Mouse (Mus musculus): ENCODE data around the gene Dyrk1b. TPM values are rescaled to one million over a fixed set of nuclear protein-coding genes. Genes with fewer than 3 reads are reported as not detected.
A peak's percentile ranks its signal among the peaks of the same experiment; 100 is the strongest.
"Not testable (repeated sequence)": the region's sequence is repeated elsewhere in the genome, so short reads cannot be mapped to it uniquely, and the experiment has no call there.

Dyrk1b gene
- polyA plus RNA-seq (2016; fragmentation: Nextera tagmentation; extraction: Ambion mirVana), result 12.5 and 13.7 TPM in 2 replicates

GRCm38 (mm10) chr7:28179228-28179627 is at the start of gene Dyrk1b:
TSS of gene Dyrk1b (plus strand) at chr7:28179469.
- Histone ChIP-seq H3K4me3 (peak within 1 kb of the TSS; percentile 91), H3K27me3 (ENCODE audit: poor library complexity, severe bottlenecking) (no peaks in the 10 kb centered on the region), H3K9me3 (no peaks in the 10 kb centered on the region), H3K36me3 (replicated peaks) (peaks cover 82% of the 10 kb centered on the region), H3K27ac (peak within 1 kb of the TSS; percentile 98), H3K4me1 (peaks cover 20% of the 10 kb centered on the region)
- 0% methylated on average over 25 of the region's 25 CpGs for WGBS
- DNase-seq (ENCODE audit: extremely low spot score, low spot score), result peak; percentile 98

- Histone ChIP-seq H3K27ac (no peak overlapping the region), H3K27me3 (ENCODE audit: poor library complexity, severe bottlenecking) (no peaks in the 10 kb centered on the region), H3K9me3 (peaks cover under 1% of the 10 kb centered on the region; the same call in 1 of the 2 replicates), H3K4me3 (no peak overlapping the region), H3K36me3 (replicated peaks) (no peaks in the 10 kb centered on the region), H3K4me1 (no peaks in the 10 kb centered on the region)
- no peak for DNase-seq (ENCODE audit: extremely low spot score, low spot score)
- WGBS, result 55% methylated on average over 5 of the region's 5 CpGs
These were observed 41.7 kb upstream of the Dyrk1b start for GRCm38 (mm10) chr7:28137613-28138012.

GRCm38 (mm10) chr7:28148263-28148662 is 31.0 kb upstream of the Dyrk1b start:
- Histone ChIP-seq H3K36me3 (replicated peaks) (no peaks in the 10 kb centered on the region), H3K4me3 (no peak overlapping the region), H3K27ac (peak overlapping the region; percentile 54), H3K9me3 (peaks cover 11% of the 10 kb centered on the region), H3K27me3 (ENCODE audit: poor library complexity, severe bottlenecking) (peaks cover 11% of the 10 kb centered on the region), H3K4me1 (peaks cover 10% of the 10 kb centered on the region)
- peak; percentile 81 for DNase-seq (ENCODE audit: extremely low spot score, low spot score)
- WGBS, result 23% methylated on average over 3 of the region's 3 CpGs

GRCm38 (mm10) chr7:28149841-28150240 is 29.4 kb upstream of the Dyrk1b start:
- H3K4me1 ChIP-seq, result peaks cover 10% of the 10 kb centered on the region
- H3K27ac ChIP-seq, result no peak overlapping the region
- WGBS, result 97% methylated on average over 1 of the region's 1 CpGs
- H3K36me3 ChIP-seq (replicated peaks), result no peaks in the 10 kb centered on the region
- H3K9me3 ChIP-seq, result no peaks in the 10 kb centered on the region
- DNase-seq (ENCODE audit: extremely low spot score, low spot score), result no peak
- no peak overlapping the region for H3K4me3 ChIP-seq
- H3K27me3 ChIP-seq (ENCODE audit: poor library complexity, severe bottlenecking), result peaks cover 11% of the 10 kb centered on the region

- Histone ChIP-seq H3K27ac (no peak overlapping the region), H3K4me3 (no peak overlapping the region), H3K36me3 (replicated peaks) (no peaks in the 10 kb centered on the region), H3K9me3 (no peaks in the 10 kb centered on the region), H3K4me1 (peaks cover 10% of the 10 kb centered on the region), H3K27me3 (ENCODE audit: poor library complexity, severe bottlenecking) (peaks cover 9% of the 10 kb centered on the region)
- 16% methylated on average over 13 of the region's 13 CpGs for WGBS
- peak; percentile 44 for DNase-seq (ENCODE audit: extremely low spot score, low spot score)
These were observed 27.6 kb upstream of the Dyrk1b start for GRCm38 (mm10) chr7:28151584-28152221.

- not testable (repeated sequence) for H3K27ac ChIP-seq; H3K9me3 ChIP-seq; H3K36me3 ChIP-seq (replicated peaks); H3K4me1 ChIP-seq; H3K4me3 ChIP-seq; DNase-seq (ENCODE audit: extremely low spot score, low spot score); H3K27me3 ChIP-seq (ENCODE audit: poor library complexity, severe bottlenecking)
- WGBS, result 51% methylated on average over 5 of the region's 5 CpGs
These were observed 25.7 kb upstream of the Dyrk1b start for GRCm38 (mm10) chr7:28153595-28153994.

- Histone ChIP-seq H3K27ac (no peak overlapping the region), H3K36me3 (replicated peaks) (no peaks in the 10 kb centered on the region), H3K27me3 (ENCODE audit: poor library complexity, severe bottlenecking) (no peaks in the 10 kb centered on the region), H3K4me1 (peaks cover 5% of the 10 kb centered on the region), H3K9me3 (no peaks in the 10 kb centered on the region), H3K4me3 (no peak overlapping the region)
- no peak for DNase-seq (ENCODE audit: extremely low spot score, low spot score)
- WGBS, result 69% methylated on average over 6 of the region's 6 CpGs
These were observed 20.0 kb upstream of the Dyrk1b start for GRCm38 (mm10) chr7:28159292-28159691.

GRCm38 (mm10) chr7:28159893-28160292 is 19.4 kb upstream of the Dyrk1b start:
- H3K9me3 ChIP-seq, result no peaks in the 10 kb centered on the region
- no peaks in the 10 kb centered on the region for H3K27me3 ChIP-seq (ENCODE audit: poor library complexity, severe bottlenecking)
- no peak for DNase-seq (ENCODE audit: extremely low spot score, low spot score)
- WGBS, result 83% methylated on average over 3 of the region's 3 CpGs
- H3K36me3 ChIP-seq (replicated peaks), result no peaks in the 10 kb centered on the region
- no peak overlapping the region for H3K27ac ChIP-seq
- peaks cover 5% of the 10 kb centered on the region for H3K4me1 ChIP-seq
- no peak overlapping the region for H3K4me3 ChIP-seq

- 72% methylated on average over 9 of the region's 9 CpGs for WGBS
These were observed 18.0 kb upstream of the Dyrk1b start for GRCm38 (mm10) chr7:28161163-28161749.

GRCm38 (mm10) chr7:28165406-28165805 is 13.9 kb upstream of the Dyrk1b start:
- WGBS, result 75% methylated on average over 6 of the region's 6 CpGs
- no peaks in the 10 kb centered on the region for H3K36me3 ChIP-seq (replicated peaks)
- no peak for DNase-seq (ENCODE audit: extremely low spot score, low spot score)
- H3K9me3 ChIP-seq, result peaks cover 4% of the 10 kb centered on the region; the same call in 1 of the 2 replicates
- no peak overlapping the region for H3K4me3 ChIP-seq
- no peaks in the 10 kb centered on the region for H3K27me3 ChIP-seq (ENCODE audit: poor library complexity, severe bottlenecking)
- H3K4me1 ChIP-seq, result peaks cover 16% of the 10 kb centered on the region
- H3K27ac ChIP-seq, result no peak overlapping the region

More at GRCm38 (mm10) chr7:28161163-28161749, 18.0 kb upstream of the Dyrk1b start:
- H3K36me3 ChIP-seq (replicated peaks), result no peaks in the 10 kb centered on the region
- no peak overlapping the region for H3K27ac ChIP-seq
- H3K4me3 ChIP-seq, result no peak overlapping the region
- DNase-seq (ENCODE audit: extremely low spot score, low spot score), result no peak
- H3K4me1 ChIP-seq, result peaks cover 5% of the 10 kb centered on the region
- no peaks in the 10 kb centered on the region for H3K27me3 ChIP-seq (ENCODE audit: poor library complexity, severe bottlenecking)
- peaks cover 4% of the 10 kb centered on the region; the same call in 1 of the 2 replicates for H3K9me3 ChIP-seq

- peak; percentile 68 for DNase-seq (ENCODE audit: extremely low spot score, low spot score)
- no peaks in the 10 kb centered on the region for H3K27me3 ChIP-seq (ENCODE audit: poor library complexity, severe bottlenecking)
- WGBS, result 11% methylated on average over 9 of the region's 9 CpGs
- H3K36me3 ChIP-seq (replicated peaks), result no peaks in the 10 kb centered on the region
- H3K27ac ChIP-seq, result peak overlapping the region; percentile 90
- H3K4me3 ChIP-seq, result peak overlapping the region; percentile 92
- peaks cover 4% of the 10 kb centered on the region; the same call in 1 of the 2 replicates for H3K9me3 ChIP-seq
- peaks cover 34% of the 10 kb centered on the region for H3K4me1 ChIP-seq
These were observed 10.8 kb upstream of the Dyrk1b start for GRCm38 (mm10) chr7:28168320-28169115.

GRCm38 (mm10) chr7:28169489-28170422 is 9.5 kb upstream of the Dyrk1b start, which contains the start of gene Fbl:
TSS of gene Fbl (plus strand) at chr7:28169710.
- Histone ChIP-seq H3K4me1 (peaks cover 34% of the 10 kb centered on the region), H3K4me3 (peak within 1 kb of the TSS; percentile 92), H3K9me3 (peaks cover 4% of the 10 kb centered on the region; the same call in 1 of the 2 replicates), H3K36me3 (replicated peaks) (peaks cover 7% of the 10 kb centered on the region), H3K27me3 (ENCODE audit: poor library complexity, severe bottlenecking) (no peaks in the 10 kb centered on the region), H3K27ac (peak within 1 kb of the TSS; percentile 90)
- peak; percentile 90 for DNase-seq (ENCODE audit: extremely low spot score, low spot score)
- WGBS, result under 1% methylated on average over 80 of the region's 80 CpGs

Measured in forebrain, embryonic 10.5 days (tissue).